Mouse (Mus musculus) adrenal gland, adult 2 months (tissue): ENCODE results near the gene Gm3149. TPM values are rescaled to one million over a fixed set of nuclear protein-coding genes. Genes with fewer than 3 reads are reported as not detected.
"Not testable (repeated sequence)": the region's sequence is repeated elsewhere in the genome, so short reads cannot be mapped to it uniquely, and the experiment has no call there.

Experiments
- DNase-seq: peaks from one replicate; pipeline ENCODE4 v3.0.0; 2021
- long read RNA-seq: library from polyadenylated mRNA; stranded (forward); transcript quantifications from one replicate; pipeline ENCODE4 v2.0.0, GENCODE M21; 2021
- polyA plus RNA-seq: library from polyadenylated mRNA; depleted of rRNA; stranded (reverse); fragments of >200 nt; gene quantifications from 2 replicates; pipeline ENCODE4 v1.2.3, GENCODE M21; 2012; rRNA removed
- total RNA-seq, 2 experiments: library from RNA; stranded (reverse); gene quantifications; 2 replicates each; pipeline ENCODE4 v1.2.3; 2021

Gm3149 gene
- total RNA-seq = not detected
- polyA plus RNA-seq = not detected in 2 replicates
- long read RNA-seq = 0 reads

- not testable (repeated sequence) for DNase-seq
Observed at GRCm38 (mm10) chr14:4316983-4317382, at the start of gene Gm3149. TSS of gene Gm3149 (plus strand) at chr14:4317283.

GRCm38 (mm10) chr14:4269238-4269950 lies 47.7 kb upstream of the Gm3149 start:
- not testable (repeated sequence) for DNase-seq

- DNase-seq = not testable (repeated sequence)
Observed at GRCm38 (mm10) chr14:4279828-4280227, 37.3 kb upstream of the Gm3149 start.

- DNase-seq = not testable (repeated sequence)
Observed at GRCm38 (mm10) chr14:4334476-4335080, 17.5 kb downstream of the Gm3149 start, which contains the start of gene 2610042L04Rik. TSS of gene 2610042L04Rik (plus strand) at chr14:4334763.

- DNase-seq = not testable (repeated sequence)
Observed at GRCm38 (mm10) chr14:4335506-4335905, 18.4 kb downstream of the Gm3149 start.

GRCm38 (mm10) chr14:4368991-4369390 lies 51.9 kb downstream of the Gm3149 start:
- DNase-seq = not testable (repeated sequence)

GRCm38 (mm10) chr14:4369691-4370090 lies 52.6 kb downstream of the Gm3149 start:
- not testable (repeated sequence) for DNase-seq

Other genes with a start within 250 kb of the Gm3149 start
- gene Gm3115, start 233.2 kb upstream of the Gm3149 start, total RNA-seq = under 1 TPM in 1 of 2 experiments, not detected in 1; 0.17 TPM
- gene Gm3115, start 233.2 kb upstream of the Gm3149 start, polyA plus RNA-seq = not detected in 2 replicates
- gene Gm8108, start 206.8 kb upstream of the Gm3149 start, total RNA-seq = not detected
- not detected in 2 replicates for gene Gm8108, start 206.8 kb upstream of the Gm3149 start, polyA plus RNA-seq
- gene Gm3127, start 152.3 kb upstream of the Gm3149 start, total RNA-seq = not detected
- not detected in 2 replicates for gene Gm3127, start 152.3 kb upstream of the Gm3149 start, polyA plus RNA-seq
- gene Gm2974, start 134.7 kb upstream of the Gm3149 start, total RNA-seq = not detected
- 0.06 TPM in 1 of 2 replicates, not detected in the other for gene Gm2974, start 134.7 kb upstream of the Gm3149 start, polyA plus RNA-seq
- gene Gm3138, start 67.7 kb upstream of the Gm3149 start, total RNA-seq = not detected
- not detected in 2 replicates for gene Gm3138, start 67.7 kb upstream of the Gm3149 start, polyA plus RNA-seq
- not detected for gene 2610042L04Rik, start 17.5 kb downstream of the Gm3149 start, total RNA-seq
- gene 2610042L04Rik, start 17.5 kb downstream of the Gm3149 start, polyA plus RNA-seq = not detected in 2 replicates
- gene Gm3159, start 80.2 kb downstream of the Gm3149 start, total RNA-seq = not detected
- not detected in 2 replicates for gene Gm3159, start 80.2 kb downstream of the Gm3149 start, polyA plus RNA-seq
- not detected for gene Gm3164, start 98.2 kb downstream of the Gm3149 start, total RNA-seq
- gene Gm3164, start 98.2 kb downstream of the Gm3149 start, polyA plus RNA-seq = 0.06 TPM in 1 of 2 replicates, not detected in the other
- not detected for gene Gm3173, start 113.7 kb downstream of the Gm3149 start, total RNA-seq
- gene Gm3173, start 113.7 kb downstream of the Gm3149 start, polyA plus RNA-seq = not detected in 2 replicates
- gene Gm3182, start 164.5 kb downstream of the Gm3149 start, total RNA-seq = not detected
- gene Gm3182, start 164.5 kb downstream of the Gm3149 start, polyA plus RNA-seq = not detected in 2 replicates
- not detected for gene Gm3047, start 238.1 kb downstream of the Gm3149 start, total RNA-seq
- gene Gm3047, start 238.1 kb downstream of the Gm3149 start, polyA plus RNA-seq = not detected in 2 replicates